Mouse (Mus musculus) c-Kit-positive CD71-negative TER-119-negative erythroid progenitor cells, embryonic 14.5 days (primary cell): ENCODE data around the gene Agbl5.

Experiments used
- DNase-seq: peaks from one replicate; pipeline ENCODE4 v3.0.0-alpha.2; 2013; ENCODE audit warnings: low read depth

Gene Agbl5

GRCm38 (mm10) chr5:30954065-30954464, 65.6 kb downstream of the Agbl5 start:
- DNase-seq: no peak

- no peak for DNase-seq
These were observed 66.1 kb downstream of the Agbl5 start for GRCm38 (mm10) chr5:30954556-30954955.

GRCm38 (mm10) chr5:30955751-30956150, 67.3 kb downstream of the Agbl5 start:
- DNase-seq: no peak
